Mouse (Mus musculus): Measurements from ENCODE around the gene Gigyf1. TPM values are rescaled to one million over a fixed set of nuclear protein-coding genes. Genes with fewer than 3 reads are reported as not detected.
A peak's percentile ranks its signal among the peaks of the same experiment; 100 is the strongest.

Gene Gigyf1
- polyA plus RNA-seq, 2 experiments: 2.1 to 5.7 TPM

DNA sequence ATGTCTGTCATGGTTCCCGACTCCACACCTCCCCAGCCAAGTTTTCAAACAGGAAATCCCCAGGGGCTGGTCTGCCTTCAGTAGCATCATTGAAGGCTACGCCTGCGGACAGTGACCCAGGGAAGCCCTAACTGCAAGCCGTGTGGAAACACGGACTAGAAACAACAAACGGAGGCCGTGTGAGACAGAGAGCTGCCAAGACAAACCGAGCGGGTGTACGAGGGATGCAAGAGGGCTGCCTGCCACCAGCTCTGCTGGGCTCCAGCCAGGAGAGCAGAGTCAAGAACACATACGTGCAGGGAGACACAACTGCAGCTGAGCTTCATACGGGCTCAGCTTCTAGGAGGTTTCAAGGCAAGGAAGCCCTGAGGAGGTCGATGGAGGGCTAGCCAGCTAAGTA lies 24.5 kb upstream of the Gigyf1 start:
- no peak for ATAC-seq (ENCODE audit: insufficient read depth)

DNA sequence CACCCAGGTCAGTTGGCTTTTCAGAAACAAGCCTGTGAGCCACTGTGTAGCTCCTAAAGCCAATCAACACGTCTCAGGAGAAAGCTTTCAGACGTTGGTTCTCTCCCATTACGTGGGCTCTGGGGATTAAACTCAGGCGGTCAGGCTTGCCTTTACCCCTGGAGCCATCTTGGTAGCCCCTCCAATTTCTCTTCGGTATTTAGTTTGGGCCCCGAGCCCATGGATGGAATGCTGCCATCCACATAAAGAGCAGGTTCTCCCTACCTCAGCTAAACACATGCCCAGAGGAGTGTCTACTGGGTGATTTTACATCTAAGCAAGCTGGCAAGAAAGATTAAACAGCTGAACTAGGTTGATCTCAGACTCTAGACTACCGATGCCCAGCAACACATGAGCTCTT lies 18.2 kb upstream of the Gigyf1 start:
- H3K27ac ChIP-seq: no peak overlapping the region
- H3K4me1 ChIP-seq (replicated peaks; ENCODE audit: control insufficient read depth in 2 of 2, insufficient read depth in 2 of 2, low read length in 1 of 2): peaks cover 16 to 17% of the 10 kb centered on the region in 2 experiments
- WGBS (ENCODE audit: insufficient replicate concordance): 83% methylated on average over 7 of the region's 7 CpGs
- no peak for ATAC-seq (ENCODE audit: insufficient read depth)
- no peaks in the 10 kb centered on the region for H3K9me3 ChIP-seq (ENCODE audit: control insufficient read depth, low read length)
- H3K36me3 ChIP-seq (replicated peaks; ENCODE audit: control insufficient read depth, insufficient read depth, low read depth): no peaks in the 10 kb centered on the region
- TF ChIP-seq EP300 (IDR thresholded peaks at IDR 0.05; ENCODE audit: low read depth) (no peak), CTCF (IDR thresholded peaks at IDR 0.05; ENCODE audit: low read depth) (no peak)
- no peak for DNase-seq (ENCODE audit: low read depth in 3 of 3, low spot score in 3 of 3)
- no peak overlapping the region for H3K4me2 ChIP-seq (ENCODE audit: low read depth)
- H3K4me3 ChIP-seq (ENCODE audit: insufficient read depth in 1 of 2, low read depth in 2 of 2, low read length in 2 of 2): no peak overlapping the region
- H3K9ac ChIP-seq (replicated peaks): no peak overlapping the region
- no peaks in the 10 kb centered on the region for H3K27me3 ChIP-seq (ENCODE audit: control insufficient read depth, insufficient read depth, low read length)

More for the DNA sequence above, 24.5 kb upstream of the Gigyf1 start:
- Histone ChIP-seq H3K4me2 (ENCODE audit: low read depth) (no peak overlapping the region), H3K36me3 (replicated peaks; ENCODE audit: control insufficient read depth, insufficient read depth, low read depth) (no peaks in the 10 kb centered on the region), H3K4me1 (replicated peaks; ENCODE audit: control insufficient read depth in 2 of 2, insufficient read depth in 2 of 2, low read length in 1 of 2) (no peaks in the 10 kb centered on the region), H3K9ac (replicated peaks) (no peak overlapping the region), H3K27ac (no peak overlapping the region), H3K9me3 (ENCODE audit: control insufficient read depth, low read length) (no peaks in the 10 kb centered on the region), H3K27me3 (ENCODE audit: control insufficient read depth, insufficient read depth, low read length) (no peaks in the 10 kb centered on the region), H3K4me3 (ENCODE audit: insufficient read depth in 1 of 2, low read depth in 2 of 2, low read length in 2 of 2) (no peak overlapping the region)
- 75% methylated on average over 13 of the region's 13 CpGs for WGBS (ENCODE audit: insufficient replicate concordance)
- no peak for TF ChIP-seq EP300 (IDR thresholded peaks at IDR 0.05; ENCODE audit: low read depth)
- TF ChIP-seq CTCF (IDR thresholded peaks at IDR 0.05; ENCODE audit: low read depth): no peak
- no peak for DNase-seq (ENCODE audit: low read depth in 3 of 3, low spot score in 3 of 3)

GRCm38 (mm10) chr5:137501709-137502666 lies 16.4 kb upstream of the Gigyf1 start, which contains the start of gene Pop7:
Pop7 (minus strand) TSS chr5:137502518.
- H3K9me3 ChIP-seq (ENCODE audit: control insufficient read depth, low read length): no peaks in the 10 kb centered on the region
- WGBS (ENCODE audit: insufficient replicate concordance): under 1% methylated on average over 64 of the region's 64 CpGs
- H3K27ac ChIP-seq: peak within 1 kb of the TSS; percentile 75
- TF ChIP-seq CTCF (IDR thresholded peaks at IDR 0.05; ENCODE audit: low read depth): peak; percentile 94
- peak; percentile 68 for TF ChIP-seq EP300 (IDR thresholded peaks at IDR 0.05; ENCODE audit: low read depth)
- peaks cover 16 to 17% of the 10 kb centered on the region in 2 experiments for H3K4me1 ChIP-seq (replicated peaks; ENCODE audit: control insufficient read depth in 2 of 2, insufficient read depth in 2 of 2, low read length in 1 of 2)
- H3K4me2 ChIP-seq (ENCODE audit: low read depth): peak within 1 kb of the TSS; percentile 72
- peak; percentile 91 for ATAC-seq (ENCODE audit: insufficient read depth)
- H3K4me3 ChIP-seq (ENCODE audit: insufficient read depth in 1 of 2, low read depth in 2 of 2, low read length in 2 of 2): peak within 1 kb of the TSS; percentile 63 to 70
- H3K36me3 ChIP-seq (replicated peaks; ENCODE audit: control insufficient read depth, insufficient read depth, low read depth): no peaks in the 10 kb centered on the region
- DNase-seq (ENCODE audit: low read depth in 3 of 3, low spot score in 3 of 3): peak; percentile 98 to 100 (median 99)
- peak within 1 kb of the TSS; percentile 78 for H3K9ac ChIP-seq (replicated peaks)
- no peaks in the 10 kb centered on the region for H3K27me3 ChIP-seq (ENCODE audit: control insufficient read depth, insufficient read depth, low read length)

GRCm38 (mm10) chr5:137502667-137503110 lies 15.7 kb upstream of the Gigyf1 start:
- Histone ChIP-seq H3K9me3 (ENCODE audit: control insufficient read depth, low read length) (no peaks in the 10 kb centered on the region), H3K4me1 (replicated peaks; ENCODE audit: control insufficient read depth in 2 of 2, insufficient read depth in 2 of 2, low read length in 1 of 2) (peaks cover 16 to 17% of the 10 kb centered on the region in 2 experiments), H3K4me3 (ENCODE audit: insufficient read depth in 1 of 2, low read depth in 2 of 2, low read length in 2 of 2) (peak overlapping the region; percentile 58 to 63), H3K36me3 (replicated peaks; ENCODE audit: control insufficient read depth, insufficient read depth, low read depth) (no peaks in the 10 kb centered on the region), H3K9ac (replicated peaks) (peak overlapping the region; percentile 61), H3K27me3 (ENCODE audit: control insufficient read depth, insufficient read depth, low read length) (no peaks in the 10 kb centered on the region), H3K27ac (peak overlapping the region; percentile 75), H3K4me2 (ENCODE audit: low read depth) (peak overlapping the region; percentile 72)
- TF ChIP-seq CTCF (IDR thresholded peaks at IDR 0.05; ENCODE audit: low read depth) (peak; percentile 99), EP300 (IDR thresholded peaks at IDR 0.05; ENCODE audit: low read depth) (no peak)
- DNase-seq (ENCODE audit: low read depth in 3 of 3, low spot score in 3 of 3) (peak; percentile 78 to 86 (median 83)), ATAC-seq (ENCODE audit: insufficient read depth) (peak; percentile 85)
- under 1% methylated on average over 30 of the region's 30 CpGs for WGBS (ENCODE audit: insufficient replicate concordance)

GRCm38 (mm10) chr5:137504041-137504440 lies 14.3 kb upstream of the Gigyf1 start:
- H3K36me3 ChIP-seq (replicated peaks; ENCODE audit: control insufficient read depth, insufficient read depth, low read depth): no peaks in the 10 kb centered on the region
- no peaks in the 10 kb centered on the region for H3K27me3 ChIP-seq (ENCODE audit: control insufficient read depth, insufficient read depth, low read length)
- H3K4me3 ChIP-seq (ENCODE audit: insufficient read depth in 1 of 2, low read depth in 2 of 2, low read length in 2 of 2): no peak overlapping the region
- H3K4me2 ChIP-seq (ENCODE audit: low read depth): peak overlapping the region; percentile 72; the same call in 1 of the 2 replicates
- H3K9me3 ChIP-seq (ENCODE audit: control insufficient read depth, low read length): no peaks in the 10 kb centered on the region
- H3K4me1 ChIP-seq (replicated peaks; ENCODE audit: control insufficient read depth in 2 of 2, insufficient read depth in 2 of 2, low read length in 1 of 2): peaks cover 16 to 17% of the 10 kb centered on the region in 2 experiments
- TF ChIP-seq EP300 (IDR thresholded peaks at IDR 0.05; ENCODE audit: low read depth): no peak
- peak; percentile 64 for TF ChIP-seq CTCF (IDR thresholded peaks at IDR 0.05; ENCODE audit: low read depth)
- 84% methylated on average over 6 of the region's 6 CpGs for WGBS (ENCODE audit: insufficient replicate concordance)
- H3K9ac ChIP-seq (replicated peaks): no peak overlapping the region
- DNase-seq (ENCODE audit: low read depth in 3 of 3, low spot score in 3 of 3): no peak
- ATAC-seq (ENCODE audit: insufficient read depth): no peak
- no peak overlapping the region for H3K27ac ChIP-seq
